Mouse (Mus musculus) intestine, embryonic 14.5 days (tissue): ENCODE data around the gene Opn4. TPM values are rescaled to one million over a fixed set of nuclear protein-coding genes. Genes with fewer than 3 reads are reported as not detected.

Experiments
- ATAC-seq: fragments of 200-750 bp; cut with Nextera tagmentation; replicated peaks from 2 replicates; pipeline ENCODE4 v1.8.0; 2017; ENCODE audit warnings: low read depth, moderate number of reproducible peaks, moderate TSS enrichment, moderate library complexity; ENCODE audit not compliant: low FRiP score, low TSS enrichment
- DNase-seq: peaks from one replicate; pipeline ENCODE4 v3.0.0-alpha.2; 2018; ENCODE audit warnings: low spot score
- H3K27ac ChIP-seq: fragments of 300-500 bp; sonication (generic); 2 replicates; pipeline ENCODE4 v1.5.1; 2014; ENCODE audit warnings: low read depth, mild to moderate bottlenecking, control low read depth
- H3K27me3 ChIP-seq: fragments of 300-500 bp; sonication (generic); replicated peaks from 2 replicates; pipeline ENCODE4 v1.6.1; 2014; ENCODE audit warnings: low read length, control low read depth; ENCODE audit not compliant: control insufficient read depth, insufficient read depth
- H3K36me3 ChIP-seq: fragments of 300-500 bp; sonication (generic); 2 replicates; pipeline ENCODE4 v1.6.1; 2014; ENCODE audit warnings: low read length, control low read depth; ENCODE audit not compliant: control insufficient read depth, insufficient read depth
- H3K4me1 ChIP-seq: fragments of 300-500 bp; sonication (generic); replicated peaks from 2 replicates; pipeline ENCODE4 v1.6.1; 2014; ENCODE audit warnings: low read length, control low read depth, mixed read lengths; ENCODE audit not compliant: control insufficient read depth, insufficient read depth
- H3K4me2 ChIP-seq: fragments of 300-500 bp; sonication (generic); 2 replicates; pipeline ENCODE4 v1.6.1; 2014; ENCODE audit warnings: low read length
- H3K4me3 ChIP-seq: fragments of 300-500 bp; sonication (generic); 2 replicates; pipeline ENCODE4 v1.5.1; 2014; ENCODE audit warnings: low read depth, low read length, control low read depth, mixed read lengths
- H3K9ac ChIP-seq: fragments of 300-500 bp; sonication (generic); 2 replicates; pipeline ENCODE4 v1.6.1; 2014; ENCODE audit warnings: mild to moderate bottlenecking, low read length
- H3K9me3 ChIP-seq: fragments of 300-500 bp; sonication (generic); 2 replicates; pipeline ENCODE4 v1.6.1; 2016; ENCODE audit warnings: low read length, control low read depth; ENCODE audit not compliant: control insufficient read depth
- WGBS: fragments of 180-500 bp; shearing (Covaris S2); extraction: QIAGEN DNeasy Blood & Tissue Kit; methylation state at CpG from one replicate; pipeline ENCODE4 v1.1.7; 2014; 5-methylcytosine and 5-hydroxymethylcytosine counted together
- polyA plus RNA-seq: library from polyadenylated mRNA; unstranded; fragments of >200 nt; fragmentation: Nextera tagmentation; extraction: Ambion mirVana; gene quantifications from 2 replicates; pipeline ENCODE4 v1.2.1, GENCODE M21; 2014

The Opn4 gene
- polyA plus RNA-seq, 1 experiment from 2014 or later = not detected

GRCm38 (mm10) chr14:34571610-34572387, 28.1 kb downstream of the Opn4 start:
- H3K4me3 ChIP-seq = no peak overlapping the region
- H3K27me3 ChIP-seq = no peaks in the 10 kb centered on the region
- peaks cover 7% of the 10 kb centered on the region; the same call in 1 of the 2 replicates for H3K4me1 ChIP-seq
- DNase-seq = no peak
- no peak overlapping the region for H3K9ac ChIP-seq
- H3K36me3 ChIP-seq = no peaks in the 10 kb centered on the region
- H3K9me3 ChIP-seq = no peaks in the 10 kb centered on the region
- WGBS = 90% methylated on average over 17 of the region's 17 CpGs
- ATAC-seq = no peak
- no peak overlapping the region for H3K27ac ChIP-seq
- no peak overlapping the region for H3K4me2 ChIP-seq

- Histone ChIP-seq H3K4me2 (no peak overlapping the region), H3K4me1 (peaks cover 9% of the 10 kb centered on the region; the same call in 1 of the 2 replicates), H3K36me3 (no peaks in the 10 kb centered on the region), H3K27ac (no peak overlapping the region), H3K9me3 (no peaks in the 10 kb centered on the region), H3K4me3 (no peak overlapping the region), H3K27me3 (no peaks in the 10 kb centered on the region), H3K9ac (no peak overlapping the region)
- no peak for DNase-seq
- WGBS = 80% methylated on average over 4 of the region's 4 CpGs
- no peak for ATAC-seq
Observed at GRCm38 (mm10) chr14:34570903-34571302, 29.0 kb downstream of the Opn4 start.

GRCm38 (mm10) chr14:34570294-34570693, 29.6 kb downstream of the Opn4 start:
- peak; percentile 91 for DNase-seq
- Histone ChIP-seq H3K4me3 (peak overlapping the region; percentile 29; the same call in 1 of the 2 replicates), H3K27me3 (no peaks in the 10 kb centered on the region), H3K9me3 (no peaks in the 10 kb centered on the region), H3K27ac (no peak overlapping the region), H3K4me1 (peaks cover 14% of the 10 kb centered on the region; the same call in 1 of the 2 replicates), H3K36me3 (no peaks in the 10 kb centered on the region), H3K4me2 (peak overlapping the region; percentile 56), H3K9ac (no peak overlapping the region)
- WGBS = 2% methylated on average over 6 of the region's 6 CpGs
- ATAC-seq = peak; percentile 78

- ATAC-seq (no peak), DNase-seq (no peak)
- 24% methylated on average over 27 of the region's 27 CpGs for WGBS
- Histone ChIP-seq H3K4me3 (peak overlapping the region; percentile 29), H3K36me3 (no peaks in the 10 kb centered on the region), H3K9me3 (no peaks in the 10 kb centered on the region), H3K27ac (no peak overlapping the region), H3K4me2 (peak overlapping the region; percentile 56), H3K4me1 (peaks cover 14% of the 10 kb centered on the region; the same call in 1 of the 2 replicates), H3K27me3 (no peaks in the 10 kb centered on the region), H3K9ac (peak overlapping the region; percentile 32; the same call in 1 of the 2 replicates)
Observed at GRCm38 (mm10) chr14:34569534-34570194, 30.3 kb downstream of the Opn4 start.

- no peak for DNase-seq
- H3K36me3 ChIP-seq = no peaks in the 10 kb centered on the region
- H3K27ac ChIP-seq = no peak overlapping the region
- H3K4me1 ChIP-seq = peaks cover 14% of the 10 kb centered on the region; the same call in 1 of the 2 replicates
- no peak overlapping the region for H3K4me3 ChIP-seq
- WGBS = 86% methylated on average over 4 of the region's 4 CpGs
- no peaks in the 10 kb centered on the region for H3K27me3 ChIP-seq
- H3K9ac ChIP-seq = no peak overlapping the region
- ATAC-seq = no peak
- H3K4me2 ChIP-seq = no peak overlapping the region
- no peaks in the 10 kb centered on the region for H3K9me3 ChIP-seq
Observed at GRCm38 (mm10) chr14:34568626-34569025, 31.3 kb downstream of the Opn4 start.

GRCm38 (mm10) chr14:34567697-34568096, 32.2 kb downstream of the Opn4 start:
- H3K4me1 ChIP-seq = peaks cover 11% of the 10 kb centered on the region; the same call in 1 of the 2 replicates
- no peaks in the 10 kb centered on the region for H3K9me3 ChIP-seq
- no peak overlapping the region for H3K4me2 ChIP-seq
- 53% methylated on average over 5 of the region's 5 CpGs for WGBS
- no peak overlapping the region for H3K9ac ChIP-seq
- no peaks in the 10 kb centered on the region for H3K36me3 ChIP-seq
- no peak for ATAC-seq
- H3K27me3 ChIP-seq = no peaks in the 10 kb centered on the region
- DNase-seq = no peak
- no peak overlapping the region for H3K4me3 ChIP-seq
- H3K27ac ChIP-seq = no peak overlapping the region

GRCm38 (mm10) chr14:34566530-34566929, 33.4 kb downstream of the Opn4 start:
- DNase-seq (no peak), ATAC-seq (no peak)
- no peaks in the 10 kb centered on the region for H3K27me3 ChIP-seq
- 95% methylated on average over 7 of the region's 7 CpGs for WGBS
- H3K9ac ChIP-seq = no peak overlapping the region
- H3K27ac ChIP-seq = no peak overlapping the region
- H3K9me3 ChIP-seq = no peaks in the 10 kb centered on the region
- no peak overlapping the region for H3K4me3 ChIP-seq
- H3K4me1 ChIP-seq = peaks cover 11% of the 10 kb centered on the region; the same call in 1 of the 2 replicates
- H3K4me2 ChIP-seq = no peak overlapping the region
- H3K36me3 ChIP-seq = no peaks in the 10 kb centered on the region

GRCm38 (mm10) chr14:34565711-34566110, 34.2 kb downstream of the Opn4 start:
- Histone ChIP-seq H3K4me2 (no peak overlapping the region), H3K9me3 (no peaks in the 10 kb centered on the region), H3K36me3 (no peaks in the 10 kb centered on the region), H3K9ac (no peak overlapping the region), H3K4me3 (no peak overlapping the region), H3K4me1 (peaks cover 11% of the 10 kb centered on the region; the same call in 1 of the 2 replicates), H3K27ac (peak overlapping the region; percentile 54; the same call in 1 of the 2 replicates), H3K27me3 (no peaks in the 10 kb centered on the region)
- ATAC-seq (no peak), DNase-seq (no peak)
- 50% methylated on average over 17 of the region's 17 CpGs for WGBS
